Mouse (Mus musculus): ENCODE measurements at regions not wholly inside any gene's neighbourhood (a gene's known extent, or its start where the extent isn't known, plus 50 kb on each side); places are given as distances from the start of the nearest gene placed in this dataset.

DNA sequence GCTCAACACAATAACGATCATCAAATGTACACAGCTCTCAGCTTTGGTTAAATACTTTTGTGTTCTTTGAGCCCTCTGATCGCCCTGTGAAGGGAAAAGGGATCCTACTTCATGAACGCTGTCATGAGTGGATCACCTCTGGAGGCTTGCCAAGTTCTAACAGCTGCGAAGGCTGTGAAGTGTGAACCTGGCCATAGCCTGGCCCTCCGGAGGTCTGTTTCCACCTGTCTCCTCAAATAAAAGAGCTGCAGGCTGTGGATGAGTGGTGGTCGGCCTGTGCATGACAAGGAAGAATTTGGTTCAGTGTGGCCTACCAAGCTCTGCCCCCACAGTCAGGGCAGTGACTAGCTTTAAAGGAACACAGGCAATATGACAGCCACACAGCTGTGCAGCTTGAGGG is 122.0 kb downstream of the Gm12728 start:
- no peak for DNase-seq (ENCODE audit: low spot score)

DNA sequence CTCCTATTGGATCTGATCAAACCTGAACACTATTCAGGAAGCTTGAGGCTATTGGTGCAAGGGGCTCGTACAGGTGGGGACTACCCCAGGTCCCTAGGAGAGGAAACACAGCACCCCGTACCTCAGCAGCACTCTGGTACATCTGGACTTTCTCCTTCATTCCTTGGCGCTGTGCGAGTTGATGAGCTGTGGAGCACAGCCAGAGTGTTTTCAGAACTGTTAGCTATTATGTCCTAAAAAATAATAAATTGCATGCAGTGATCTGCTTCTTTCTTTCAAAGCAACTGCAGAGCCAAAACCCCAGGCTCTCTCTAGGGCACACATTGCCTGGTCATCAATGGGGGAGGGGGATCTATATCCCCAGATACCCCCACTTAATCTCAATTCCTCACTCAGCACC is 122.6 kb downstream of the Gm12728 start:
- DNase-seq (ENCODE audit: low spot score): peak; percentile 44

DNA sequence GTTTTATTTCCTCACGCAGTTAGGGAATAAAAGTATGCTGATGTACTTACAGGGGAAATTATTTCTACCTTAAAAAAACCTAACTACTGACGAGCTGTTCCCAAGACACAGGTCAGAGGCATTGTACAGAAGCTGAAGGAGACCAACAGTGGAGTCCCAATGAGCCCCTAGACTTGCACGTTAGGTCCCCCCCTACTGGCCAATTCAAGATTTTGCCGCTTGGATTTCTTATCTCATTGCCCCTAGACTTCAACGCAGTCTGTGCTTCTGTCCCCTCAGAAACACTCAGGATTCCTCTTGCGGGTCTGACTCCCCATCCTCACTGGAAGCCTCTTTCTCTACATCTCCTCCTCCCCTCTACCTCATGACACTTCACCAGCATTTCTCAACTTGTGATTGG is 125.3 kb downstream of the Gm12728 start:
- DNase-seq (ENCODE audit: low spot score): peak; percentile 41

DNA sequence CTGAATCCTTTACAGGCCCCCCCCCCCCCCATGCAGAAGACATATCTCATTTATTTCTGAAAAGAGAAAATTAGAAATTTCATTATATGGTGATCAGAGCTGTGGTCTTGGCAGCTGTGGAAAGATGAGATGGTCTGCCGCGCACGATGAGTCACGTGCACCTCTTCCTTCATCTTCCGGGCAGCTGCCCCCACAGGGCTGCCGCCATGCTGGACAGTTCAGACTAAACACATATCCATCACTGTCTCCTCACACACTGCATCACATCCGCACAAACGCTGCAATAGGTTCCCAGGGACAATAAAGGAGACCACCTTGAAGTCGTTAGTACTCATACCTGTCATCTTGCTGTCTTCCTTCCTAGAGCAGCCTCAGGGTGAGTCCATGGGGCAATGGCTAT is 126.6 kb downstream of the Gm12728 start:
- DNase-seq (ENCODE audit: low spot score): no peak

DNA sequence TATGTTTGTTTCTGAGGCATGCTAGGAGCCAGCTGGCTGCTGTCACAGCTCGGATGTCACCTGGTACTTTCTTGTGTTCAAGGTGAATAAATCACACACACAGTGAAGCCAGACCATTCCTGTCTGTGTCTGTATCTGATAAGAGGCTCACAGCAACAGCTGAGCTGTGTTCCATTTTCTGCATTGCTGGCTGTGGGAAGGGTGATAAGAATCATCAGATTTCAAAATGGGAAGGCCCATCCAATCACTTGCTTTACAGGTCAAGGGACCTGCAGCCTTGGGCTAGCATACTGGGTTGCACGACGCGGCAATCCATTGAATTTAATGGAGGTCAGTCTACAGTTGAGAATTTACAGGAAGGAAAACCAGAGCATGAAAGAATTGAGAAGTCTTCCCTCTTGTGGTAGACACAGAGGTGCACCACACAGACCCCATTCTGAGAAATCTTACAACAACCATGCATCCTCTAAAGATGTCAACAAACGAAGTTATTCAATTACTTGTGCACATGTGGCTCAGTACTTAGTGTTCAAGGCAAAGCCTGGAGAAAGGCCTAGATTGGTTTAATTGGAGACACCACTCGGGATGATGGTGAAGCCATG is 135.2 kb downstream of the Gm12728 start:
- DNase-seq (ENCODE audit: low spot score): no peak

DNA sequence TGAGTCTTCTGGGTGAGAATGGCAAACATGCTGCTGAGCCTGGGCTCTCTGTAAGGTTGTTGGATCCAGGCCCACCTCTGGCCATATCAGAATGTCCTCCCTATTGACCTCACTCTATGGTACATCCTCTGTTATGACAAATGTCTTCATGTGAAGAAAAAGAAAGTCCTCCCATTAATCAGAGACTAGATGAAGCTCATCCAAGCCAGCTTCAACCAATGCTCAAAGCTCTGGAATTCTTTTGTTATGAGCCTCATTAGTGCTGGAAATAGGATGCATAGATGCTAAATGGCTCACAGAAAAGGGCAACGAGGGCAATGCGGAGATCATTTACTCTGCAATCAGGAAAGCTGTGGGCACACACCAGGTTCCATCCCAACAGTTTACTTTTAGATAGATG is 135.8 kb downstream of the Gm12728 start:
- DNase-seq (ENCODE audit: low spot score): no peak

DNA sequence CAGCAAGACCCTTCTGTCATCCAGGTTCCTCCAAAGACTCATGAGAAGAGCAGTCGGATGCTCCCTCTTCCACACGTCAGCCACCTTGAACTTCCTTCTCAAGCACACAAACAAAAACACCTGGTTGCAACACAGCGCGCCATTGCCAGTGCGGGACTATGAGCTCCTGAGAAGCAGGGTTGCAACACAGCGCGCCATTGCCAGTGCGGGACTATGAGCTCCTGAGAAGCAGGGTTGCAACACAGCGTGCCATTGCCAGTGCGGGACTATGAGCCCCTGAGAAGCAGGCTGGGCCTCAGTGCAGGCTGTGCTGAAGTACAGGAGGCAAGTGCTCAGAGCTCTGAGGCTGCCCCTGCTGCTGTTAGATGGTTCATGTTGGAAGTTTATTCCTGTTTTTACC is 140.0 kb downstream of the Gm12728 start:
- DNase-seq (ENCODE audit: low spot score): no peak

DNA sequence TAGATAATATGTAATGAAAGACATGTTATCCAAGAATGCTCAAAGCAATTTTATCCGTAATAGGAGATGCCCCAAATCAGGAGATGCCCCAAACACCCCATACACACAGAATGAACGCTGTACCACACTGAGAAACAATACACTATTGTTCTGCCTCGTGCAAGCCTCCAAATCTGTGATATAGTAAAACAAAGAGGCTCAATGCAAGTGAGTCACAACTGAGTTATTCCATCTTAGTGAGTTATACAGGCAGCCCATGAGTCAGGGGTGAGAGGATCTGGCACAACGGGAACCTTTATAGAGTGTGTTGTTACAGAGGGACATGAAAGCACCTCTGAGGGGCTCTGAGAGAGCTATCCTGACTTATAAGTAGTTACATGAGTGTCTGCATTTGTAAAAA is 145.3 kb downstream of the Gm12728 start:
- DNase-seq (ENCODE audit: low spot score): no peak

DNA sequence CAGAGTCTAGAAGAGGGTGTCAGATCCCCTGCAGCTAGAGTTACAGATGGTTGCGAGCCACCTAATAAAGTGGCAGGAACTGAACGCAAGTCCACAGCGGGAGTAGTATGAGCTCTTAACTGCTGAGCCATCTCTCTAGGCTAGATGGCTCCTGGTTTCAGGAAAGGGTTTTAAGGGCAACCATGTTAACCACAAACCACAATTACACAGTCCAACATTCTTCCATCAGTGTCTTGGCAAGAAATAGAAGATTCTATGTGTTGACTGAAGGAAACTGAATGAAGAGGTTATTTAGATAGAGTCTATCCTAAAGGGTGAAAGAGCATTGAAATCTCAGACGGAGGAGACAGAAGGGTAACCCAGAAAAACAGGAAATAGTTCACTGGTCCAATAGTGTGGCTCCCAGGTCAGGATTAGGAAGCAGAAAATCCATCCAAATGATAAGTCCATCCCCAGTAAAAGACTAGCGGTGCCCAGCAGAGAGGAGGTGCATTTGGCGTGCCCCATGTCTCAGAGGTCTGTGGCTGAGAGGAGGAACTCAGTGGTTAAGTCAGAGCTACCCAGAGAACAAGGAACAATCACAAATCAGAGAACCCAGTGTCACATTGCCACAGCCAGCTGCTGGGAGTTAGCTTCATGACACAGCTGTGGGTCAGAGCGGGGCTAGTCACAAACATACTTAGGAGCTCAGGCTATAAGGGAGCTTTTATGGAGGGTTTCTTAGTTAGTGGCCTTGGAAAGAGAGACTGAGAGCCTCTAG is 147.3 kb downstream of the Gm12728 start:
- DNase-seq (ENCODE audit: low spot score): no peak

DNA sequence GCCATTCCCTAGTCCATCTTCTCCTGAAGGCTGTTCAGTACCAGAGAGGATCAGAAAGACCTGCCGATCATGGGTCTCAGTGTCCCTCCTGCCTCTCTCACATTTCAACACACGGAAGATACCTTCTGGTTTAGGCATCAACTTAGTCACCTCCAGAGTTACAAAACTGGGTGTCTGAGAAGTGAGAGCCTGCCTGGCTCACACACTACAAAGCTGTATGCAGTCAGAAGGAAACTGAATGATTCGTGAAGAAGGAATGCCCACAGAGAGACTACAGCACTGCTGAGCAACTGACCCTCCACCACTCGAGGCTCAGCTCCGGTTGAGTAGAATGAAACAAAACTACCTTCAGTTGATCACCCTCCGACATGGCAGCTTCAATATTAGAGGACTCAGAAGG is 147.9 kb downstream of the Gm12728 start:
- no peak for DNase-seq (ENCODE audit: low spot score)

DNA sequence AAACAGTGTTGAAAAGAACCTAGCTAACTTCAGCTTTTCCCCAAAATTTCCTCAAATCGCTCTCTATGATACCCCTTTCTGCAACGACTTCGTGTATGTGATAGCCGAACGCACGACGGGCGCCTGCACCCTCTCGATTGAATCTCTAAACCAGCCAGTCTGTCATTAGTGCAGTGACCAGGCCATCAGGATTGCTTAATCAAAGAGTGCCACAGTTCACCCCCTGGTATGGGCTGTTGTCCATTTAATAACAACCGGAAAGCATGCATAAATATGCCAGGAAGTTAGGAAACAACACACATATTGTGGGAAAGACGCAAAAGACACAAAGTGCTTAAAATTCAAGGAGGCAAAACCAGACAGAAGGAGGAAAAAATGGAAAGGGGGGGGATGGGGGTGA is 149.2 kb downstream of the Gm12728 start:
- DNase-seq (ENCODE audit: low spot score): no peak

DNA sequence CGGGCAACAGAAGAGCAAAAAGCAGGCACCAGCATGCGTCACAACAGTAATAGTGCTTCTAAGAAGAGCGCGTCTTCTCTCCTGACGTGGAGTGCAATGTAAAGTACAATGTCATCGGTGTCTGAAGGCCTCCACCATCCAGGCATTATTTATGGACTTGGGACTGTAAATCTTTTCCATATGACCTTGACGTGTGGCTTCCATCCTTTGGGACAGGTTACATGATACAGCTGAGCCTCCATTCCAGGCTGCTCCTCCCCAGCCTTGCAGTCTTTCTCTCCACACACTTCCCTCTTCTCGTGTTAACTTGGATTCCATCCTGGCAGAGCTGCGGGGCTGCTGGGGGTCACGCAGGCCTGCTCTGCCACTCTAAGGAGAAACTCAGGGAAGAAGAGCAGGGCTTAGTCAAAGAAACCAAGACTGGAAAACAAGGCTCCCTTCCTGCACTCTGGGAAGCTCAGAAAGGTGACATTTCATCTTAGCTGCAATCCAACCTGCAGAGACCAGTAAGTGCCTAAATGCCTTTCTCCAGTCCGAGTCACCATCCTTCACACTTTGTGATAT is 150.0 kb downstream of the Gm12728 start:
- DNase-seq (ENCODE audit: low spot score): no peak

DNA sequence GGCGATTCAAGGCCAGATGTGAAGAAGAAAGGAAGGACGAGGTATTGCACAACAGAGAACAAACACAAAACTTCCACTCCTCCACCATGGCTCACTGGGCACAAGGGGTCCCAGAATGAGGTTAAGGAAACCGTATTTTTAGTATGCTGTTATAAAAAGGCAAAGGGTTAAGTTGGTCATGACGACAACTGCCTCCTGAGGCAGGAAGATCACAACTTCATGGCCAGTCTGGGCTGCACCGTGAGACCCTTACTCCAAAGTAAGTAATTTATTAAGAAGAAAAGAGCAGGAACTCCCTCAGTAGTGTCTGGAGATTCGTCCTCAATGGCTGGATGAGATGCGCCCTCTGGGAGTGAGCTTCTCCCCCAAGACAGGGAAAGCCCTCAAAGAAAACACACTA is 151.2 kb downstream of the Gm12728 start:
- no peak for DNase-seq (ENCODE audit: low spot score)

DNA sequence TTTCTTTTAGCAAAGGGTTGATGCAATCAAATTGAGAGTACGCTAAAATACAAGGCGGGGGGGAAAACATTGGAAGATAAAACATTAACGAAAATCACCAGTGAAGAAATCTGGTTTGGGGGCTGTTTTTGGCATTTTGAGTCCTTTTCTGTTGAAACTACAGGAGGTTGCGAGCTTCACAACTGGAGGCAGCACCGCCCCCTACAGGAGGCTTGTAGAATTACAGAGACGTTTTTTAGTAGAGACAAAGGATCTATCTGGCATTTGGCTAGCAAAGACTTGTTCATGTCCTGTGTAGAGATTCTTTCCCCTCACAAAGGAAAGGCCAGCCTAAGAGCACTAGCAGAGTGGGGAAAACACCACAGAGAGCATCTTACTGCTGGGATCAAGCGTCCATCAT is 152.1 kb downstream of the Gm12728 start:
- peak; percentile 70 for DNase-seq (ENCODE audit: low spot score)

DNA sequence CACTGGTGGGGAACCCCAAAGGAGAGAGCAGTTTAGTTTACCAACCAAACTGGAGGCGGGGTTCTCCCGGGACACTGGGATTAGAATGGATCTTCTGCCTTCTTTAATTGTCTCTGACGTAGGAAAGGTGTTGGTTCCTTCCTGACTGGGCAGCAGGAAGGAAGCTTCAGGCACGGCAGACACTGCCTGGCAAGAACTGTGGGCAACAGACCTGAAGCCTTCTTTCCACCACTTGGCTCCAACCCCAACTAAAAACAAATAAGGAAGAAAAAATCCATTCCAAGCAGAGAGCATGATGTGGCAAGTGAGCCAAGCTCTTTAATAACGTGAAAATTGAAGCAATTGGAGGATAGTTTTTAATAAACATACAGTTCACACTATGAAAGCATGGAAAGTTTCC is 155.3 kb downstream of the Gm12728 start:
- DNase-seq (ENCODE audit: low spot score): no peak

DNA sequence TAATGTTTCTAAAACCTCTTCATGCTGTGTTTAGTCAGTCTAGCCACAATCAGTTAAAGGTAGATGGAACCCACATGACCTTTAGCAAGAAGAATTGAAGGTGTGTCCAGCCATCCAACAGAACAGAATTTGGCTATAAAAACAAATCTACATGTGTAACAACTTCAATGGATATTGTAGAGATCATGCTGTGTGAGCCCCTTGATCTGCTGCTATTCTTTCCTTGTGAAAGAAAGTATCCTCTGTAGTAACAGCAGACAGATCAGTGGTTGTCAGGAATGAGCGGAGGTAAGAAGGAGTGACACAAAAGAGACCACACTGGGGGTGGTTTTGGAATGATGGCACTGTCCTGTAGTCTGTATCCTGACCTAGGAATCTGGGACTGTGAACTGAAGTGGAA is 156.3 kb downstream of the Gm12728 start:
- DNase-seq (ENCODE audit: low spot score): no peak

DNA sequence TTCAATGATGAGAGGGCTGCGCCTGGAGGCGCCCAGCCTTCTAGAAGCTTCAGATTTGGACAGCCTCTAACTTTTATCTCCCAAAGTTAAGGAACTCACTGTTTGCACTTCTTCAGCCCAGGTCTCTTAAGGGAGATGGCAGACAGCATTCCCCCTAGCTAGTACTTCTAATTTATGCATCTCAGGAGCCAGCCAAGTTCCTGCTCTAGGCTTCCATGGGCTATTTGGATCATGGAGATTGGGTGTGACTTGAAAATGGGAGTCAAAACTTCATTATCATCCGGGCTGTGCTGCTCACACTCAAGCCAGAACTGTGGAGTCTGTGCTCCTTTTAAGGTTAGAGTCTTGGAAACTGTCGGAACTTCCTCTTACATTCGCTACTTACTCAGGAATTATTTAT is 158.7 kb downstream of the Gm12728 start:
- DNase-seq (ENCODE audit: low spot score): peak; percentile 38

DNA sequence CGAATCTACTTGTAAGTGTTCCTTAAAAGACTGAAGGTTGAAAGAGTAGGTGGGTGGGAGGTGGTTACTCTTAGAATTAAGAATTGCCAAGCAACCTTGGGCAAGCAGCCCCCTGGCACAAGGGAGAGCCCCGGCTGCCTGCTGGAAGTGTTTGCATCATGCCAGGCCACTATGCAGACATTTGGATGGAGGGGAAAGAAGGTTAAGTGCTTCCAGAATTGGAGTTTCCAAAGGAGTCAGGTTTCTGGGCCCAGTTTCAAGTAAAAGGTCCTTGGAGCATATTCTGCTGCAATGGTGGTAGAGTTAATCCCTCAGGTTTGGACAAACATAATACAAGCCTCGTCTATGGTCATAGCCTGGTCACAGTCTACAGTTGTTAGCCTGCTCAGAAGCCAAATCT is 162.7 kb downstream of the Gm12728 start:
- DNase-seq (ENCODE audit: low spot score): no peak

DNA sequence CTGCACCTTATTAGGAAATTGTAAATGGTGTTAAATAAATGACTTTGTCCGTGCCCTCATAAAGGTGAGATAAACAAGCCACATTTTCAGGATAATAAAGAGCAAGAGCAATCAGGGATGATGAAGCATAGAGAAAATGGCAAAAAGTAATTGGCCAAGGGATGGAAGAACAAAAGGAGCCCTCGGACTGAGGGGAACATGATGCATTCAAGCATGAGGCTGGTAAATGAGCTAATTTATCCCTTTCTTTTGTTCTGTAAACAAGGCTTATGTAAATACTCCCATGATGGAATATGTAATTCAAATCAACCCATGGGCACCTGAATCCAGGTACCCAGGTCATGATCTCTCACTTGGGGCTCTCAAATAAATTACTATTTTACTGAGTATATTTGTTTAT is 166.8 kb downstream of the Gm12728 start:
- no peak for DNase-seq (ENCODE audit: low spot score)

DNA sequence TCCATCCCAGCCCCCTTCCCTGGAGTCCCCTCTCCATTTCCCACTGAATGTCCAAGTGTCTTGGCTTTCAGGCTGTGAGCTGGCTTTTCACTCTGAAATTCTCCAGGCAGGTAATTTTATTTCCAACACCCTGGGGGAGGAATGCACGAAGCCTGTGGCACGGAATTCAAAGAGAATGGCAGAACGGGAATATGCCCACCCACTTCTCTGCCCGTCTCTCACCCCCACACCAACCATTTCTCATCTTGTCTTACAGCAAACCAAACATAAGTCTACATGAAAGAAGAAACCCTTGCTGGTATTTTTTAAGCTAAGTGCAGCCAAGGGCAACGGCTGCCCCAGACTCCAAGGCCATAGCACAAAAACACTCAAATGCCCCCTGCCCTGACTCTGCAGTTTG is 168.7 kb downstream of the Gm12728 start:
- DNase-seq (ENCODE audit: low spot score): no peak

DNA sequence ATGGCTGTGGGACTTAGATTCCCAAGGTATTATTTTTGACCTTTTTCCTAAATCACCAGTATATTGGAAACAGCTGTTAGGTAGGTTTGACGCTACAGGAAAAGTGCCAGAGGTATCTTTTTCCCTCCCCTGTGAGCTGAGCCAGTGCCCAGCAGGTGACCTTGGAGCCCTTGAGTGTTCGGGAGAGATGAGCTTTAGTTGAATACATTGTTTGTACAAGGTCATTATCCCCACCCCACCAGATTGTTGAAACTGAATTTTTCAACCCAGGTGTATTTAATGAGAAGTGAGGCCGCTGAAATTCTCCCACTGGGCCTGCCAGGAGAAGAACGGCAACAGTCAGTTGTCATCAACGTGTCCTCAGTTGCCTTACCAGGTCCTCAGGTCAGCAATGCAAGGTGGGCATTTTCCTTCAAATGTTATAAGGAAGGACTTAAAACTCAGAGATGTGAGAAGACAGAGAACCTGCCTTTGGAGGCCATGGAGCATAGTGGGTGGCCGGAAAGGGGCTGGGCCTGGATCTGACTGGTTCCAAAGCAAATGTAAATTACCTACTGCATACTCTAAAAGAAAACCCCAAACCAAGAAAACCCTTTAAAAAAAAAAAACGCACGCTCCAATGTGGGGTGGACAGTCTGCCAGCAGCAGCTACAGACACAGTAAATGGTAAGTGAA is 172.2 kb downstream of the Gm12728 start:
- no peak for DNase-seq (ENCODE audit: low spot score)

DNA sequence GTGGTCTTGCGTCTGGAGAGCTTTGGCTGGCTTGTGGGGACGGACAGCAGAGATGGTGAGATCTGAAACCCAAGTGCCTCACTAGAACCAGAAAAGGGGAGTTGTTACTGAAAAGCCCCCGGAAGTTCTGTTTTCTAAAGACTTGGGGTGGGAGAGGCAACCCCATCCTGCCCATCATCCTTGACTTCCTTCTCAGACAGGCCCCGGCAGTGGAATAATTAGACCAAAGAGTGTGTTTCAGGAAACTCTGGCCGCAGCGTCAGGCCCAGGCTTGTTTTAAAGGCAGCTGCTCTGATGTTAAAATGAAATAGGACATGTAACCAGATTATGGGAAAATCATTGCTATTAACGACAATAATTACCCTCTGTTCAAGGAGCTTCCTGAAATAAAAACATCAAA is 172.9 kb downstream of the Gm12728 start:
- DNase-seq (ENCODE audit: low spot score): no peak

DNA sequence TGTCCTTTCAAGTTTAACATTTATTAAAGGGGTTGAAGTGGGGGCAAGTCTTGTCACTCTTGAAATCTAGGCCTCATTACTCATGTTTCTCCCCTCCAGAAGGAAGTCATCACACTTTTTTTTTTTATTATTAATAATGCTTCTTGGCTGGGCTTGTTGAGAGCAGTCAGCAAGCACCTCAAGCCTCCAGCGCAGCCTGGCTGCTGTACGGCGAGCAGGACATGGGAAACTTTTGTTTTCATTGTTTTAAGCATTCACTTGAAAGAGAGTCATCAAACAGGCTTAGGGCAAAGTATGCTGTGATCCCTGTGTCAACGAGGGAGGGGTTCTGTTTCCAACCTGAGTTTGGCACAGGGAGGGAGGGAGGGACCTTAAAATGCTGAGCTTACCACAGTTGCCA is 178.7 kb downstream of the Gm12728 start:
- DNase-seq (ENCODE audit: low spot score): no peak
